Mouse (Mus musculus): ENCODE data around the gene Tnfrsf4. TPM values are rescaled to one million over a fixed set of nuclear protein-coding genes. Genes with fewer than 3 reads are reported as not detected.
A peak's percentile ranks its signal among the peaks of the same experiment; 100 is the strongest.

The Tnfrsf4 gene
- polyA plus RNA-seq, 1 experiment, result 1.7 TPM

DNA sequence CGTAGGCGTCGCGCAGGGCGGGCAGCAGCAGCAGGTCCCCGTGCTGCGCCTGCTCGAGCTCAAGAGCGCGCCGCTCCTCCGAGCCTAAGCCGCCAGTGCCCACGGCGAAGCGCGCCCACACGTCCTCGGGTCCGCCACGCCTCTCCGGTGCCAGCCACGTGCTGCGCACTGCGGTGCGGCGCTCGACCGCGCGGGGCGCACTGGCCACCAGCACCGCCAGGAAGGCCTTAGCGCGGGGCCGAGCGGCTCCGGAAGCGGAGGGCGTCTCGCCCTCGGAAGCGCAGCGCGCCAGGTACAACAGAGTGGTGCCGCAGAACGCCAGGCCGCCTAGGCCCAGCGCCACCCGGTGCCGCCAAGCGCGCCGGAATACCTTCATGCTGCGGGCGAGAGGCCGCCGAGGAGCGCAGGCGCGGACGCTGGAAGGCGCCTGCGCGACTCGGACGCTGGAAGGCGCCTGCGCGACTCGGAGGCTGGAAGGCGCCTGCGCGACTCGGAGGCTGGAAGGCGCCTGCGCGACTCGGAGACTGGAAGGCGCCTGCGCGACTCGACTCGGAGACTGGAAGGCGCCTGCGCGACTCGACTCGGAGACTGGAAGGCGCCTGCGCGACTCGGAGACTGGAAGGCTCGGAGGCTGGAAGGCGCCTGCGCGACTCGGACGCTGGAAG is 21.3 kb upstream of the Tnfrsf4 start, which contains the start of the genes B3galt6 and Sdf4:
Gene B3galt6, minus strand, starts transcription at position 409 of the 665 bp plus-strand sequence.
Gene Sdf4, plus strand, starts transcription at position 632 of the 665 bp plus-strand sequence.
- peak within 1 kb of the TSS; percentile 98 for H3K27ac ChIP-seq (ENCODE audit: insufficient read depth, low read depth, low read length)
- TF ChIP-seq POLR2A (IDR thresholded peaks at IDR 0.05; ENCODE audit: borderline replicate concordance, low read depth, low read length), result no peak
- TF ChIP-seq CTCF (IDR thresholded peaks at IDR 0.05; ENCODE audit: low read depth, low read length), result no peak
- peaks cover 13% of the 10 kb centered on the region for H3K4me1 ChIP-seq (ENCODE audit: control insufficient read depth, insufficient read depth, low read length)
- H3K4me3 ChIP-seq (ENCODE audit: insufficient read depth, low read length), result peak within 1 kb of the TSS; percentile 95

DNA sequence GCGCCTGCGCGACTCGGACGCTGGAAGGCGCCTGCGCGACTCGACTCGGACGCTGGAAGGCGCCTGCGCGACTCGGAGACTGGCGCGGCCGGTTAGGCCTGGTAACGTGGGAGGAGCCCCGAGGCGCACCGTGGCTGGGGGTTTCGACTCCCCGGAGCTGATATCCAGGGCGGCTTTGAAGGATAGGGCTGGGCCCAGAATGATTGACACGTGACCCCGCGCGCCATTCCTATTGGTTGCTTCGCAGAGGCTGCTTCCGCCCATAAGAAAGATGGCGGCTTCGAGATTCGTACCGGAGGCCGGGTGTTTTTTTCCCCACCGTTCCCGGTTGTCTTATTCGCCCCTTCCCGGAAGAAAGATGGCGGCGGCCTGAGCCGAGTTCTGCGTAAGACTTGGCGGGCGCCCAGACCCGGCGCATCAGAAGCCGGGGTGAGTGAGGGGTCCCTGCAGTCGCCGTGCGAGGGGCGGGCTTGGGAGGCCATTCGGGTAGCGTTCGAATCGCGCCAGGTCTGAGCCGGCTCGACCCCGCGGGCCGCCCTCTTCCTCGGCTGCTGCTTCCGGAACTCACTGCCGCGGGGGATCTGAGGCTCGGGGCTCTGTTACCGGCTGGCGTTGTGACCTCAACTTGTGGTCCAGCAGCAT is 20.6 kb upstream of the Tnfrsf4 start:
- Histone ChIP-seq H3K4me1 (ENCODE audit: control insufficient read depth, insufficient read depth, low read length) (peaks cover 13% of the 10 kb centered on the region), H3K4me3 (ENCODE audit: insufficient read depth, low read length) (peak overlapping the region; percentile 93), H3K27ac (ENCODE audit: insufficient read depth, low read depth, low read length) (peak overlapping the region; percentile 98)
- TF ChIP-seq POLR2A (IDR thresholded peaks at IDR 0.05; ENCODE audit: borderline replicate concordance, low read depth, low read length) (peak; percentile 27; the same call in 1 of the 2 replicates), CTCF (IDR thresholded peaks at IDR 0.05; ENCODE audit: low read depth, low read length) (no peak)

DNA sequence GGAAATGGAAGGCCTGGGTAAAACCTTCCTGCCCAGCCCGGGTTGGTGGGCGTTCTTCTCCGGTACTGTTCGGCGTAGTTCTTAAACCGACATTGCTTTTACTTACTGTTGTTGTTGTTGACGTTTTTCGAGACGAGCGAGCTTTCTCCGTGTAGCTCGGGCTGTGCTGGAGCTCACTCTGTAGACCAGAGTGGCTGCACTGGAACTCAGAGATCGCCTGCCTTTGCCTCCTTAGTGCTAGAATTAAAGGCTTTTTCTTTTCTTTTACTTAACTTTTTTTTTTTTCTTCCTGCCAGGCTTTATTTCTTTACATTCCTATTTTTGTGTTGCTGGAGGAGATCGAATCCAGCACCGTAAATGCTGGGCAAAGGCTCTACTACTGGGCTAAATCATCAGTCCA is 20.0 kb upstream of the Tnfrsf4 start:
- Histone ChIP-seq H3K27ac (ENCODE audit: insufficient read depth, low read depth, low read length) (peak overlapping the region; percentile 98), H3K4me1 (ENCODE audit: control insufficient read depth, insufficient read depth, low read length) (peaks cover 13% of the 10 kb centered on the region), H3K4me3 (ENCODE audit: insufficient read depth, low read length) (peak overlapping the region; percentile 93)
- TF ChIP-seq POLR2A (IDR thresholded peaks at IDR 0.05; ENCODE audit: borderline replicate concordance, low read depth, low read length) (no peak), CTCF (IDR thresholded peaks at IDR 0.05; ENCODE audit: low read depth, low read length) (no peak)

DNA sequence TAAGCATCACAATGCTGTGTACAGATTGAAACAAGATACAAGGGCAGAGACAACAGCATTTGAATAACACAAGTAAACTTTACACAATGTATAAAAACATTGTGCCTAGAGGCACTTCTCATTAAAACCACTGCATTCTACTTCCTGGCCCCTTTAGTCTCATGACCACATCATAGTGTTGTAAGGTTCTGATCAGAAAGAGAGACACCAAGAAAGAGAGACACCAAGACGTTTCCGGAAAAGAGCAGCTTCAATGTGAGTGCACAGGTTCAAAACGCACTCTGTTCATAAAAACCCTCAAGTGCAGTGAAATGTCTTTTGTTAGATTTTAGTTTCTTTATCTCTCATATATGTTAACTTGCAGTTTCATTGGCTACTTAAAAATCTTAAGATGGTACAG is 9.5 kb upstream of the Tnfrsf4 start:
- no peak overlapping the region for H3K27ac ChIP-seq (ENCODE audit: insufficient read depth, low read depth, low read length)
- H3K4me1 ChIP-seq (ENCODE audit: control insufficient read depth, insufficient read depth, low read length), result no peaks in the 10 kb centered on the region
- H3K4me3 ChIP-seq (ENCODE audit: insufficient read depth, low read length), result no peak overlapping the region
- TF ChIP-seq CTCF (IDR thresholded peaks at IDR 0.05; ENCODE audit: low read depth, low read length) (no peak), POLR2A (IDR thresholded peaks at IDR 0.05; ENCODE audit: borderline replicate concordance, low read depth, low read length) (no peak)

DNA sequence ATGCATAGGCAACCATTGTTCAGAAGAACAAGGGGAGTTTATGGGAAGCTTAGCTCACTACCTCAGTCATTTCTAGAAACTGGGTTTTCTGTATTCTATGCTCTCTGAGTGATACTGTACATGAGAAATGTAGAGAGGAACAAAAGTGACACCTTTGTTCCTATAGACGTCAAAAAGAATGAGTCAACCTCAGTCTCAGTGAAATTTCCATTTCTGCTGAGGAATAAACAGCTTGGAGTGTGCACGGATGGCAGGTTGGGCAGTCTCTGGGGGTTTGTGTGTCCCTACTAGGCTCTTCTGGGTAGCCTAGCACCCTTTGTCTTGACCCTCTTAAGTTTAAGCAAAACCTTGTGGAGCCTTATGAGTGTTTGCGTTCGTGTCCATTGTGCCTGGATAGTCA is 5.3 kb upstream of the Tnfrsf4 start:
- TF ChIP-seq CTCF (IDR thresholded peaks at IDR 0.05; ENCODE audit: low read depth, low read length) (no peak), POLR2A (IDR thresholded peaks at IDR 0.05; ENCODE audit: borderline replicate concordance, low read depth, low read length) (no peak)
- Histone ChIP-seq H3K4me3 (ENCODE audit: insufficient read depth, low read length) (no peak overlapping the region), H3K27ac (ENCODE audit: insufficient read depth, low read depth, low read length) (no peak overlapping the region), H3K4me1 (ENCODE audit: control insufficient read depth, insufficient read depth, low read length) (no peaks in the 10 kb centered on the region)

DNA sequence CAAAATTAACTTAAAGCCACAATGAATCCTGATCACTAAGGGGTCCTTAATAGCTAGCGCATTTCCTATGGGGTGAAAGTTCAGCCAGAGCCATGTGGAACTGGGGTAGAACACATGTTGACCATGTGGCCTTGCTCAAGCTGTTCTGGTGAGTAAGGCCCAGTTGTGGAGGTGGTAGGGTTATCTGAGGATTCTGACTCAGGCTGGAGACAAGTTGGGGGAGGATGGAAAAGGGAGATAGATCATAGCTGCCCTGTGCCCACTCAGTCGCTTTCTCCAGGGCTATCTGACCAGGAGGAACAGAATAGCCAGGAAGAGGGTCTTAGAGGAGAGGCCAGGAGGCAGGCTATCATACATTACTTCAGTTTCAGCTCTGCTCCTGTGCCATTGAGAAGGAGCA is 793 bp downstream of the Tnfrsf4 start:
- Histone ChIP-seq H3K4me3 (ENCODE audit: insufficient read depth, low read length) (no peak overlapping the region), H3K27ac (ENCODE audit: insufficient read depth, low read depth, low read length) (no peak overlapping the region), H3K4me1 (ENCODE audit: control insufficient read depth, insufficient read depth, low read length) (no peaks in the 10 kb centered on the region)
- no peak for TF ChIP-seq POLR2A (IDR thresholded peaks at IDR 0.05; ENCODE audit: borderline replicate concordance, low read depth, low read length)
- no peak for TF ChIP-seq CTCF (IDR thresholded peaks at IDR 0.05; ENCODE audit: low read depth, low read length)

DNA sequence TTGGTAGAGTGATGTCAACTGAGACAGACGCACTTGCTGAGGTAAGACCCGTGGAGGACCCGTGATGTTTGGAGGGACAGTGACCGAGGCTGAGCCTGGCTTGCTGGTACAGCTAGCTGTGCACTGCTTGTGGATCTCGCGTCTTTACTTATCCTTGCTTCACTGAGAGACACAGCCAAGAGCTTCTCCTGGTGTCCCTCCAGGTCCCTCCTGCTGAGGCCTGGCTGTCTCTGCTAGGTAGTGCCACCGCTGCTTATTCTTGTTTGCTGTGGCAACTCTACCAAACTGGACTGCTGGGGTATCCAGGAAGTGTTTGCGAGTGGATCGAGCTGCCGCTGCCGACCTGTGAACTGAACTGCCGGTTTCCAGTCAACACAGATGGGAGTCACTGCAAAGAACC is 6.1 kb downstream of the Tnfrsf4 start:
- Histone ChIP-seq H3K27ac (ENCODE audit: insufficient read depth, low read depth, low read length) (no peak overlapping the region), H3K4me1 (ENCODE audit: control insufficient read depth, insufficient read depth, low read length) (no peaks in the 10 kb centered on the region), H3K4me3 (ENCODE audit: insufficient read depth, low read length) (no peak overlapping the region)
- TF ChIP-seq POLR2A (IDR thresholded peaks at IDR 0.05; ENCODE audit: borderline replicate concordance, low read depth, low read length) (no peak), CTCF (IDR thresholded peaks at IDR 0.05; ENCODE audit: low read depth, low read length) (no peak)

DNA sequence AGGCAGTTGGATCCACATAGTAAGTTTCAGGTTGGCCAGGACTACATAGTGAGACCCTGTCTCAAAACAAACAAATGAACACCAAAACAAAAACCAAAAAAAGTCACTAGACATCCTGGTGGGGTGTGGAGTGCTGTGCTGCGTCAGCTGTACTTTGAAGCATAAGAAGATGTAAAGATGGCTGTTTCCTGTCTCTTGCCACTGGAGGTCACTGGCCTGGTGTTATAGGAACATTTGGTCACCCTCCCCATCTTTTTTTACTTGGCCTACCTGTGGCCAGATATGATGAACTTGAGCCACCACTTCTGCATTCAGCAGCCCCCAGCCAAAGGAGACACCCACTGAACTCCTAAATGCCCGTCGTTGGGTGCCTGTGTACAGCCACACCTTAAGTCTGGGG is 7.7 kb downstream of the Tnfrsf4 start:
- Histone ChIP-seq H3K4me3 (ENCODE audit: insufficient read depth, low read length) (no peak overlapping the region), H3K4me1 (ENCODE audit: control insufficient read depth, insufficient read depth, low read length) (peaks cover 6% of the 10 kb centered on the region), H3K27ac (ENCODE audit: insufficient read depth, low read depth, low read length) (no peak overlapping the region)
- TF ChIP-seq CTCF (IDR thresholded peaks at IDR 0.05; ENCODE audit: low read depth, low read length), result no peak
- no peak for TF ChIP-seq POLR2A (IDR thresholded peaks at IDR 0.05; ENCODE audit: borderline replicate concordance, low read depth, low read length)

DNA sequence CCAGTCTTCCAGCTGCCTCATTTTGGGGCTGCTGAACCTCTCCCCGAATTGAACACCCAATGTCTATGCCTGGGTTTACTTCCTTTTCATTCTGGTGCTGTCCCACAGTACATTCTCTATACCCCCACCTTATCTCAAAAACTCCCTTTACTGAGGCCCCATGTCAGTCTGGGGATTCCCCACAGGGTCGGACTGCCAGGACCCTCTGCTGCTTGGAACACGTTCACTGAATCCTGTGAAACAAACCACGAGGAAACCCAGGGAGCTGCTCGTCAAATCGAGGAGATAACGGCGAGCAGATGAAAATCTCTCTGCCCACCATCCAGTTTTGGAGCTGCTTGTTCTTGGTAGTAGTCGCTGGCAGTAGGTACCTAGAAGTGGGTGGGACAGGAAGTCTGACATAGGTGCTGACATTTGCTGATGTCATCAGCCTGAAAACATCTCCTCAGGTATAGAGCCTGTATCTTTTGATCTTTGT is 8.3 kb downstream of the Tnfrsf4 start:
- TF ChIP-seq CTCF (IDR thresholded peaks at IDR 0.05; ENCODE audit: low read depth, low read length), result no peak
- TF ChIP-seq POLR2A (IDR thresholded peaks at IDR 0.05; ENCODE audit: borderline replicate concordance, low read depth, low read length), result no peak
- peaks cover 7% of the 10 kb centered on the region for H3K4me1 ChIP-seq (ENCODE audit: control insufficient read depth, insufficient read depth, low read length)
- H3K27ac ChIP-seq (ENCODE audit: insufficient read depth, low read depth, low read length), result no peak overlapping the region
- H3K4me3 ChIP-seq (ENCODE audit: insufficient read depth, low read length), result no peak overlapping the region

DNA sequence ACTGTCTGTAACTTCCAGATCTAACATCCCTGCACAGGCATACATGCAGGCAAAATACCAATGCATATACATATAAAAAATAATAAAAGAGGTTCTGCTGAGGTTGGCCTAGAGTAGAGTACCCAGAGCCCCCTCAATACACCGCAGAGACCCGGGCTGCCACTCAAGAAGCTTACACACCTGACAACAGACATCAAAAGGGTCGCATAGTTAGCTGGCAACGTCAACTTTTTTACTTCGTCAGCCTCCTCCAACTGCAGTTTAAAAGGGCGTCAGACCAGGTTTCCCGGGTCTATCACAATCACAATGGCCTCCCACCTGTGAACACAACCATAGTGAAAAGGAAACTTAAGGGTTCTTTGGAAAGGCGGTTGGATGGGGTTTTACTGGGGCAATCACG is 9.9 kb downstream of the Tnfrsf4 start:
- no peak for TF ChIP-seq CTCF (IDR thresholded peaks at IDR 0.05; ENCODE audit: low read depth, low read length)
- no peak for TF ChIP-seq POLR2A (IDR thresholded peaks at IDR 0.05; ENCODE audit: borderline replicate concordance, low read depth, low read length)
- peaks cover 7% of the 10 kb centered on the region for H3K4me1 ChIP-seq (ENCODE audit: control insufficient read depth, insufficient read depth, low read length)
- H3K4me3 ChIP-seq (ENCODE audit: insufficient read depth, low read length), result no peak overlapping the region
- H3K27ac ChIP-seq (ENCODE audit: insufficient read depth, low read depth, low read length), result no peak overlapping the region
